Mouse (Mus musculus): Measurements from ENCODE around the gene Khnyn.

Gene Khnyn

DNA sequence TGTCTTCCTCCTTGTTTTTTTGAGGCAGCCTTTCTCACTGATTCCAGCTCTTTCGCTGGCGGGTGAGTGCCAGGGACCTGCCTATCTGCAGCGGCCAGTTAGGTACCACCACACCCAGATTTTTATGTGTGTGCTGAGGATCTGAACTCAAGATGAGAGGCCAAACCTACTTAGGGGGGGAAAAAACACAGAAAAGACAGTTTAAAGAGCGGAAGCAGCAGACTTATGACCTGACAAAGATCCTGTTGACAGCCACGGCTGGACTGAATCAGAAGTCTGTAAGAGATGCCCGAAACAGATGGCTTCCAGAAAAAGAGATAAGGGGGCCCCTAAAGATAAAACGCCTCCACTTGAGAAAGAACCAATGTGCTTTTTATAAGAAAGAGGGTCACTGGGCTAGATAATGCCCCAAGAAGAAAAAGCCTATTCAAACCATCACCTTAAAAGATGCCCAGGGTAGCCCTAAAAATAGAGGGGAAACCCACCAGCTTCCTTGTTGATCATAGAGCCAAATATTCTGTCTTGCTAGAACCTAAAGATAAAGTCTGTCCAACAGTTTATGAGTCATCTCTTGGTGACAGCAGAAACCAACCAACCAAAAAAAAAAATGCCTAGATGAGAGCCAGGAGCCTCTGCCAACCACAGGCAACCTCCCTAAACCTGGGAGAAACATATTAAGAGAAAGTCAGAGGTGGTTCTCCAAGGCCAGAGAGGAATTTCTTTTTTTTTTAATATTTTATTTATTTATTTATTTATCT, 37.9 kb downstream of the Khnyn start:
- no peak for DNase-seq

DNA sequence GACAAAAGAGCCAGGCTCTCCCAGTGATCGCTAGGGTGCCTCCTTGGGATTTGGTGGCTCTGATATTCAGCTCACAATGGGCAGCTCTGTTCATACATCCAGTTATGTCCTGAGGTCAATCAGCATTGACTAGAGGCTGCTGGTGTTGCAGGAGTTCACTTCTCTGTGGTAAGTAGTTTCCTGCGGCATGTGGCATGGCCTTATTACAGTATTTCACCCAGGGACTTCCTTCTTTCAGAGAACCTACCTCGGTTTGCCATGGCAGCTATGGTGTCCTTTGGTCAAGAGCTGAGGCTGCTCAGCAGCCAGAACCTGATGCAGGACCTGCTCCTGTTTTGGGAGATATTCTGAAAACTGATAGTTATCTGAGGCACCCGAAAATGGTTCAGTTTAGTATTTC, 42.1 kb downstream of the Khnyn start:
- DNase-seq = no peak

DNA sequence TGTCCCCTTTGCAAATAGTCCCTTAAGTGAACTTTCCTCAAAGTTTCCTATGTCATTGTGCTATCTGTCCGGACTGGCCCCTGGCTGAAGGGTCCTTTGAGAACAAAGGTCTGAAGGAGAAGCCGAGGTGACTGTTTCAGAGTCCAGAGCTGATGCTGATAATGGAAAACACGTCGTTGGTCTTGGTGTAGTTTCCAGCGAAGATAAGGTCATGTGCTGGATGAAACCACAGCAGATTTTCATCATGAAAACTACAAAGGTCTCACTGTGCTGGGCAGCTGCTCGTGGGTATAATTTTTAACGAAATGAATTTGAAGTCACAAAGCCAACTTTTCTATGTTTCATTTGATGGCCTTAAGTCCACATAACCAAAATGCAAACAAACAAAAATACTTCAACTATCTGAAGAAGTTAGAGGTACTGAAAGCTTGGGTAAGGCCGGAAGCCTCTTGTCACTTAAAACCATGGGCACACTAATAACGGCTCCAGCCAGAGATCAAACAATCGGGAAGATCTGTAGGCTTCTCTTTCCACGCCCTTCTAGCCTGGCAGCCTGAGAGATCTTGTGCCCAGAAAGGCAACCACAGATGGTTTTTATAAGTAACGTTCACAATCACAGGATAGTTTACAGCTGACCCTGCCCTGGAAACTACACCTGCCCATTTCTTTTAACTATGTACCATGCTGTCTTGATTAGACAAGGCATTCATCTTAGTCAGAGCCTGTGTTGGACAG, 44.7 kb downstream of the Khnyn start:
- DNase-seq = no peak

DNA sequence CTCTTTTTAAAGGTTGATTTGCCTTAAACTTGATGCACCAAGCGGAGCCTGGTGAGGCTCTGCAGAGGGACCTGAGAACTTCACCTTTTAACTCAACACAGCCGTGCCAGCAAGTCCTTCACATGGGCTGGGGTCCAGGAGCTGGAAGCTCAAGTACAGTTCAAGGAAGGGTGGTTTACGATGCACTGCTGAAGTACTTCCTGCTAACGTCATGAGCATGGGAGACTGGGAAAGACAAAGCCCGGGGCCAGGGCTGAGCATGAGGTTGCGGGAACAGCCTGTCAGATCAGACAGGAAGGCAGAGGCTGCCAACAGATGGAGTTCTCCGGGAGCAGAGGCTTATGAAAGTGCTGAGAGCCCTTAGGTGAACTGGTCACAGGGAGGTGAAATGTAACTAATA, 48.8 kb downstream of the Khnyn start:
- peak; percentile 34 for DNase-seq

DNA sequence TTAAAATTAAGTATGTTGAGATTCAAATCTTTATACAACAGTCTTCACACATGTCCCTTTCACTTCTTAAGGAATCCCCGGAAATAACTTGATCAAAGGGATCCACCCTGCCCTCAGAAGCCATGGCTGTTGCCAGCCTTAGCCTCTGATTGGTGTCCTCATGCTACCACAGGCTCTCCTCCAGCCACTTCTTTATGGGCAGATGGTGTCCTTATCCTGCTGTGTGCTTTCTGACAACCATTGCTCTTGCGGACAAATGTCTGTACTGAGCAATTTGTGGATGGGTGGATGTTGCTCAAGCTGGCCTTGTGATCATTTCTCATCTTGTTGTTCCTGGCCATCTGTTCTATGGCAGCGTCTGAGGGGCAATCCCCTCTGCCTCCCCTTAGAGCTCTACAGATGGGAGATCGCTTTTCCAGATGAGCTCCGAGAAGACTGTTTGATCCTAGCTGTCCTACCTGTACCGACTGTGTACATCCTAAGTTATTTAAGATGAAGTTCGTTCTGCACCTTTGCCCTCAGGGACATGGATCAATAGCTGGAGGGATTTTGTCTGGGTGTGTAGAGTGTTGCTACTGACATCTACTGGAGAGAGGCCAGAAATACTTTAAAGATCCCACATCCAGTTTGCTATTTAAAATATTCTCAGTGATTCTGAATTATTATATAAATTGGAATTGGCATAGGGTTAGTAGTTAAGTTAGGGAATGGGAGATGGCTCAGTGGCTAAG, 55.5 kb downstream of the Khnyn start:
- no peak for DNase-seq

DNA sequence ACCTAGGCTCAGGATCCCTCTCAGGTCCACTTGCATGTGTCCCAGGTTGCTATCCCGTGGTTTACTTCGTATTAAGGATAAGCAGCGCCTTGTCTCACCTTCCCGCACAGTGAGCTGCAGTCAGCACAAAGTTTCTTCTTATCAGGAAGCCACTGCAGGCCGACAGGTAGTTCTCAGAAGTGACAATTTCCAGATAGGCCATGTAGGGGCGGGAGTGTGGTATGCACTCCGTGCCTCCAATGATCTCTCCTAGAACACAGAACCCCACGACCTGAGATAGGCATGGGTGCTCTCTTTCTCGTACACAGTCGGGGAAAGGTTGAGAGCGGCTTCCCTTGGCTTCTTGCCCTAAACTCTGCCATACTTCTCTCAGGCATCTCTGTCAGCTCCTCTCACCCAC, 58.9 kb downstream of the Khnyn start:
- no peak for DNase-seq

DNA sequence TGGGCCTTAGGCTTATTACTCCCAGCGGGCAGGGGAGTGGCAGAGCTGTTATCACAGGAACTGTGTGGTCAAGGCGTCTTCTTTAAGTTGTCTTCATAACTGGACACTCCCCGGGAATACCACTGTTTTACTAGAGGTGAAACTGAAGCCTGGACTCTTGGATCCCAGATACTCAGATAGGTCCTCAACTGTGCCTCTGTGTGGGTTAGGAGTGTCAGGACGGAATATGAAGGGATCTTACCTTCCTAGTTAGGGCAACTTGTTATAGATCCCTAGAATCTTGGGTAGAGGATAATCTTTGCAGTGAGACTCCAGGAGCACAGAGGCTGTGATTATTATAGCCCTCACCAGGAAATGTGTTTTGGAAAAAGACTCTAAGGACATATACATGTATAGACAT, 59.8 kb downstream of the Khnyn start, which contains the start of gene Cma1:
Gene Cma1, minus strand, starts transcription at position 101 of the 400 bp plus-strand sequence.
- no peak for DNase-seq

DNA sequence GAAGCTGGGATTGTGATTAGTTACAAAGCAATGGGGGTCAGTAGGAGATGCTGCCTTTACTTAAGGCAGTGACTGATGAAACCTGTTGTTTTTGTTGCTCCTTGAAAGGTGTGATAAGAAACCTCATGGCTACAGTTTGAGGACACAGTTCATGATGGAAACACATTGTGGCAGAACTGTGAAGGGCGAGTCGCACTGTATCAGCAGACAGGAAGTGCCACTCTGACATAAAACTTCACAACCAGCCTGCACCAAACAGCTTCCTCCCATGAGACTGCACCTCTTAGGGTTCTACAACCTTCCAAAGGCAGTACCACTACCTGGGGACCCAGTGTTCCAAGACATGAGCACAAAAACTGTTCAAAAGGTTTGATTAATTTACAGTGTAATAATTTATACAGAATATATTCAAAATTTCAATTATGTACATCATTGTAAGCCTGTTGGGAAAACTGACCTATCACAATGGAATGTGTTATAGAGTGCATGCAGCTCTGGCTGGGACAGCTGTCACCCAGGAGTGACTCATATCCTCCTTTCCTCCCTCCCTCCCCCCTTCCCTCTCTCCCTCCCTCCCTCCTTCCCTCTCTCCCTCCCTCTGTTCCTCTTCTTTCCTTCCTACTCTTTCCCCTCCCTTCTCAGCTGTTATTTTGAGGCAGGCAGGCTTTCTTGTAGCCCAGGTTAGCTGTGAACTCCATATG, 61.7 kb downstream of the Khnyn start:
- no peak for DNase-seq

All from kidney, adult 9 months (tissue).